Mouse (Mus musculus) limb, embryonic 15.5 days (tissue): ENCODE results near the gene Gm10401. TPM values are rescaled to one million over a fixed set of nuclear protein-coding genes. Genes with fewer than 3 reads are reported as not detected.

Source experiments
- polyA plus RNA-seq: library from polyadenylated mRNA; unstranded; fragments of >200 nt; fragmentation: Nextera tagmentation; extraction: Ambion mirVana; gene quantifications from 2 replicates; pipeline ENCODE4 v1.2.1, GENCODE M21; 2015

The Gm10401 gene
- polyA plus RNA-seq, 1 experiment from 2014 or later: 48.3 TPM

Other genes with a start within 250 kb of the Gm10401 start
- not detected in 2 replicates for gene 4930519G04Rik, start 244.6 kb downstream of the Gm10401 start, polyA plus RNA-seq
- 0.05 and 0.07 TPM in 2 replicates for gene Gm9936, start 239.6 kb downstream of the Gm10401 start, polyA plus RNA-seq
- gene Oasl2, start 201.4 kb downstream of the Gm10401 start, polyA plus RNA-seq: 2.6 and 3.2 TPM in 2 replicates
- gene Oasl1, start 175.1 kb downstream of the Gm10401 start, polyA plus RNA-seq: 0.66 and 1.1 TPM in 2 replicates
- 58.8 and 63.3 TPM in 2 replicates for gene 2210016L21Rik, start 156.1 kb downstream of the Gm10401 start, polyA plus RNA-seq
- gene Hnf1a, start 127.2 kb downstream of the Gm10401 start, polyA plus RNA-seq: not detected in 2 replicates
- 18.6 and 19.9 TPM in 2 replicates for gene Sppl3, start 87.2 kb downstream of the Gm10401 start, polyA plus RNA-seq
- 45.6 and 52.8 TPM in 2 replicates for gene Acads, start 21.1 kb upstream of the Gm10401 start, polyA plus RNA-seq
- 34.8 and 36.9 TPM in 2 replicates for gene Unc119b, start 36.7 kb upstream of the Gm10401 start, polyA plus RNA-seq
- gene Mlec, start 59.9 kb upstream of the Gm10401 start, polyA plus RNA-seq: 89.3 and 97.9 TPM in 2 replicates
- 1.2 and 1.3 TPM in 2 replicates for gene Cabp1, start 96.1 kb upstream of the Gm10401 start, polyA plus RNA-seq
- gene Pop5, start 137.5 kb upstream of the Gm10401 start, polyA plus RNA-seq: 96.2 and 97.1 TPM in 2 replicates
- gene Rnf10, start 174.6 kb upstream of the Gm10401 start, polyA plus RNA-seq: 108 and 135 TPM in 2 replicates
- 36.4 and 43.7 TPM in 2 replicates for gene Coq5, start 181.4 kb upstream of the Gm10401 start, polyA plus RNA-seq
- gene Dynll1, start 202.7 kb upstream of the Gm10401 start, polyA plus RNA-seq: 1,678 and 1,810 TPM in 2 replicates
- 222 and 246 TPM in 2 replicates for gene Srsf9, start 228.9 kb upstream of the Gm10401 start, polyA plus RNA-seq
- 25.3 and 27.6 TPM in 2 replicates for gene Gatc, start 242.9 kb upstream of the Gm10401 start, polyA plus RNA-seq
- gene Triap1, start 242.9 kb upstream of the Gm10401 start, polyA plus RNA-seq: 60.6 and 66.9 TPM in 2 replicates